ENCODE assay signal across 8 mouse cellular contexts in genomic region chr1:75467215-75467927, GRCm38 (mm10). TPM values are rescaled to one million over a fixed set of nuclear protein-coding genes. Genes with fewer than 3 reads are reported as not detected.
DNase-seq lines count a peak whose midpoint lies in the region; ATAC-seq and TF ChIP-seq lines count a peak whose summit lies in the region.

No protein-coding gene starts in this region.

- H3K9me3 ChIP-seq in hindbrain, embryonic 11.5 days (ENCODE audit: control insufficient read depth, low read length): no peaks in the 10 kb centered on the region
- H3K9me3 ChIP-seq in lung, embryonic 16.5 days (ENCODE audit: control insufficient read depth, low read length): no peaks in the 10 kb centered on the region

- POLR2A ChIA-PET in Patski (lab: Charles Lee): interaction anchor here (0.6 to 1.5 kb wide), 6 partner anchors 13 to 1729 kb away, joined by 3 to 5 read pairs (median 4); no protein-coding TSS in a partner anchor

- no peak overlapping the region for H3K27ac ChIP-seq in hindbrain, embryonic 11.5 days (ENCODE audit: low read depth, low read length)
- no peak overlapping the region for H3K27ac ChIP-seq in lung, embryonic 16.5 days (ENCODE audit: low read length)

- TF ChIP-seq CTCF in Patski (IDR thresholded peaks at IDR 0.05): no peak

- in situ Hi-C loops in Patski (cut with MboI; ENCODE audit: low pct_unique_long_range_greater_than_20kb): loop anchor here (5.0 kb wide), 1 partner anchor 125 kb away; no protein-coding TSS in a partner anchor

- no peak overlapping the region for H3K4me2 ChIP-seq in hindbrain, embryonic 11.5 days (replicated peaks; ENCODE audit: low read depth, low read length)
- no peak overlapping the region for H3K4me2 ChIP-seq in lung, embryonic 16.5 days (ENCODE audit: low read depth, low read length)

- H3K27me3 ChIP-seq in Patski: peaks cover 9% of the 10 kb centered on the region
- H3K27me3 ChIP-seq in hindbrain, embryonic 11.5 days (ENCODE audit: control insufficient read depth, insufficient read depth, low read length): no peaks in the 10 kb centered on the region
- peaks cover 6% of the 10 kb centered on the region; the same call in 1 of the 2 replicates for H3K27me3 ChIP-seq in lung, embryonic 16.5 days (ENCODE audit: control insufficient read depth, insufficient read depth, low read depth, low read length)

- CTCF ChIA-PET in Patski (lab: Charles Lee): interaction anchor here (0.6 to 4.1 kb wide), 13 partner anchors 10 to 150 kb away, joined by 3 to 45 read pairs (median 12); partner anchors contain the start of genes Dnpep and Gmppa

- H3K36me3 ChIP-seq in hindbrain, embryonic 11.5 days (ENCODE audit: control insufficient read depth, insufficient read depth, low read length): no peaks in the 10 kb centered on the region
- no peaks in the 10 kb centered on the region for H3K36me3 ChIP-seq in lung, embryonic 16.5 days (ENCODE audit: control insufficient read depth, insufficient read depth, low read length)

- no peak overlapping the region for H3K4me3 ChIP-seq in hindbrain, embryonic 11.5 days (ENCODE audit: low read depth, low read length)
- H3K4me3 ChIP-seq in lung, embryonic 16.5 days (ENCODE audit: low read length): no peak overlapping the region

- WGBS in hindbrain, embryonic 11.5 days: 7% methylated on average over 14 of the region's 14 CpGs
- 5% methylated on average over 14 of the region's 14 CpGs for WGBS in lung, embryonic 16.5 days

- DNase-seq in Patski (ENCODE audit: low read depth, low spot score): no peak
- peak; percentile 90 for DNase-seq in cerebellum, adult 9-10 months
- peak; percentile 74 to 84 for DNase-seq in frontal cortex, postnatal 14 days (ENCODE audit: low spot score in 2 of 2)
- DNase-seq in hindbrain, embryonic 11.5 days (ENCODE audit: low spot score): peak; percentile 93
- peak; percentile 70 to 85 for DNase-seq in layer of hippocampus, adult 8-10 months (ENCODE audit: low spot score in 2 of 2)
- peak; percentile 69 for DNase-seq in ovary, postnatal 10 days (ENCODE audit: low spot score)
- peak; percentile 56 to 58 for DNase-seq in thymus, postnatal 36 days

- H3K4me1 ChIP-seq in hindbrain, embryonic 11.5 days (replicated peaks; ENCODE audit: control insufficient read depth, insufficient read depth, low read length): peaks cover 3% of the 10 kb centered on the region
- H3K4me1 ChIP-seq in lung, embryonic 16.5 days (replicated peaks; ENCODE audit: control insufficient read depth, insufficient read depth, low read length): no peaks in the 10 kb centered on the region

- peak overlapping the region; percentile 42; the same call in 1 of the 2 replicates for H3K9ac ChIP-seq in hindbrain, embryonic 11.5 days (ENCODE audit: low read depth, low read length)
- no peak overlapping the region for H3K9ac ChIP-seq in lung, embryonic 16.5 days (ENCODE audit: low read length)

- ATAC-seq in Patski: peak; percentile 63
- ATAC-seq in hindbrain, embryonic 11.5 days (ENCODE audit: low FRiP score): peak; percentile 80
- peak; percentile 83 for ATAC-seq in lung, embryonic 16.5 days (ENCODE audit: low read depth)

RNA-seq across cellular contexts. Expression of gene Chpf, which starts 11.7 kb away (rescaled TPM):
- 65.0 TPM for polyA plus RNA-seq in Patski (2021)
- polyA plus RNA-seq in hindbrain, embryonic 11.5 days (2014; fragmentation: Nextera tagmentation; extraction: Ambion mirVana): 17.8 and 20.2 TPM in 2 replicates
- 10 to 100 TPM; 71.4 to 79.7 (median 77.2) TPM for total RNA-seq in layer of hippocampus, adult 8-10 months (2022)
- polyA plus RNA-seq in lung, embryonic 16.5 days (2015; fragmentation: Nextera tagmentation; extraction: Ambion mirVana): 22.9 and 25.2 TPM in 2 replicates

RNA-seq across cellular contexts. Expression of gene Tmem198, which starts 12.0 kb away (rescaled TPM):
- polyA plus RNA-seq in Patski (2021): 1.7 TPM
- polyA plus RNA-seq in hindbrain, embryonic 11.5 days (2014; fragmentation: Nextera tagmentation; extraction: Ambion mirVana): 11.1 and 11.6 TPM in 2 replicates
- 10 to 100 TPM; 49.1 to 64.8 (median 55.6) TPM for total RNA-seq in layer of hippocampus, adult 8-10 months (2022)
- 0.65 and 1.3 TPM in 2 replicates for polyA plus RNA-seq in lung, embryonic 16.5 days (2015; fragmentation: Nextera tagmentation; extraction: Ambion mirVana)

RNA-seq across cellular contexts. Expression of gene Asic4, which starts 17.1 kb away (rescaled TPM):
- polyA plus RNA-seq in Patski (2021): 0.04 TPM
- polyA plus RNA-seq in hindbrain, embryonic 11.5 days (2014; fragmentation: Nextera tagmentation; extraction: Ambion mirVana): 1.9 and 4.4 TPM in 2 replicates
- 1 to 10 TPM; 5.8 to 6.6 (median 6.0) TPM for total RNA-seq in layer of hippocampus, adult 8-10 months (2022)
- polyA plus RNA-seq in lung, embryonic 16.5 days (2015; fragmentation: Nextera tagmentation; extraction: Ambion mirVana): 0.05 and 0.11 TPM in 2 replicates

RNA-seq across cellular contexts. Expression of gene Gmppa, which starts 31.6 kb away (rescaled TPM):
- polyA plus RNA-seq in Patski (2021): 76.8 TPM
- 53.8 and 56.3 TPM in 2 replicates for polyA plus RNA-seq in hindbrain, embryonic 11.5 days (2014; fragmentation: Nextera tagmentation; extraction: Ambion mirVana)
- total RNA-seq in layer of hippocampus, adult 8-10 months (2022): 10 to 100 TPM; 58.3 to 77.2 (median 72.7) TPM
- 80.5 and 92.4 TPM in 2 replicates for polyA plus RNA-seq in lung, embryonic 16.5 days (2015; fragmentation: Nextera tagmentation; extraction: Ambion mirVana)

RNA-seq across cellular contexts. Expression of gene Obsl1, which starts 38.9 kb away (rescaled TPM):
- polyA plus RNA-seq in Patski (2021): 33.3 TPM
- 34.0 and 34.4 TPM in 2 replicates for polyA plus RNA-seq in hindbrain, embryonic 11.5 days (2014; fragmentation: Nextera tagmentation; extraction: Ambion mirVana)
- 10 to 100 TPM; 20.8 to 25.7 (median 23.1) TPM for total RNA-seq in layer of hippocampus, adult 8-10 months (2022)
- 46.3 and 48.0 TPM in 2 replicates for polyA plus RNA-seq in lung, embryonic 16.5 days (2015; fragmentation: Nextera tagmentation; extraction: Ambion mirVana)
